Mouse (Mus musculus) embryonic facial prominence, embryonic 12.5 days (tissue): ENCODE measurements around the gene Rpa2. TPM values are rescaled to one million over a fixed set of nuclear protein-coding genes. Genes with fewer than 3 reads are reported as not detected.
A peak's percentile ranks its signal among the peaks of the same experiment; 100 is the strongest.
"Not testable (repeated sequence)": the region's sequence is repeated elsewhere in the genome, so short reads cannot be mapped to it uniquely, and the experiment has no call there.

ENCODE experiments used
- ATAC-seq: fragments of 200-750 bp; cut with Nextera tagmentation; 2 replicates; pipeline ENCODE4 v1.8.0; 2017; ENCODE audit not compliant: insufficient number of reproducible peaks, insufficient read depth, low FRiP score, low TSS enrichment
- H3K27ac ChIP-seq: fragments of 300-500 bp; sonication (generic); 2 replicates; pipeline ENCODE4 v1.5.1; 2016; ENCODE audit warnings: mild to moderate bottlenecking
- H3K27me3 ChIP-seq: fragments of 300-500 bp; sonication (generic); 2 replicates; pipeline ENCODE4 v1.6.1; 2016; ENCODE audit warnings: mild to moderate bottlenecking, moderate library complexity
- H3K36me3 ChIP-seq: fragments of 300-500 bp; sonication (generic); 2 replicates; pipeline ENCODE4 v1.6.1; 2016; ENCODE audit warnings: mild to moderate bottlenecking
- H3K4me1 ChIP-seq: fragments of 300-500 bp; sonication (generic); 2 replicates; pipeline ENCODE4 v1.6.1; 2016
- H3K4me2 ChIP-seq: fragments of 300-500 bp; sonication (generic); replicated peaks from 2 replicates; pipeline ENCODE4 v1.6.1; 2016; ENCODE audit warnings: mild to moderate bottlenecking, moderate library complexity
- H3K4me3 ChIP-seq: fragments of 300-500 bp; sonication (generic); 2 replicates; pipeline ENCODE4 v1.5.1; 2016; ENCODE audit warnings: mild to moderate bottlenecking
- H3K9ac ChIP-seq: fragments of 300-500 bp; sonication (generic); 2 replicates; pipeline ENCODE4 v1.6.1; 2016; ENCODE audit warnings: mild to moderate bottlenecking, moderate library complexity
- H3K9me3 ChIP-seq: fragments of 300-500 bp; sonication (generic); 2 replicates; pipeline ENCODE4 v1.6.1; 2016; ENCODE audit warnings: mild to moderate bottlenecking, moderate library complexity
- WGBS: fragments of 180-500 bp; shearing (Covaris S2); methylation state at CpG from one replicate; pipeline ENCODE4 v1.1.7; 2016; 5-methylcytosine and 5-hydroxymethylcytosine counted together
- polyA plus RNA-seq: library from polyadenylated mRNA; unstranded; fragments of >200 nt; fragmentation: Nextera tagmentation; extraction: Ambion mirVana; gene quantifications from 2 replicates; pipeline ENCODE4 v1.2.1, GENCODE M21; 2016

The Rpa2 gene
- polyA plus RNA-seq, 1 experiment from 2014 or later: 133 TPM

- H3K9me3 ChIP-seq: no peaks in the 10 kb centered on the region
- no peaks in the 10 kb centered on the region for H3K4me1 ChIP-seq
- no peak overlapping the region for H3K4me3 ChIP-seq
- peaks cover 94% of the 10 kb centered on the region for H3K36me3 ChIP-seq
- H3K27me3 ChIP-seq: no peaks in the 10 kb centered on the region
- H3K4me2 ChIP-seq: no peak overlapping the region
- no peak overlapping the region for H3K27ac ChIP-seq
- H3K9ac ChIP-seq: no peak overlapping the region
- no peak for ATAC-seq
- WGBS: 81% methylated on average over 3 of the region's 3 CpGs
Observed at GRCm38 (mm10) chr4:132774905-132775304, 6.8 kb downstream of the Rpa2 start.

GRCm38 (mm10) chr4:132776764-132777163 is 8.6 kb downstream of the Rpa2 start:
- Histone ChIP-seq H3K27ac (no peak overlapping the region), H3K4me1 (no peaks in the 10 kb centered on the region), H3K9me3 (no peaks in the 10 kb centered on the region), H3K9ac (no peak overlapping the region), H3K4me3 (no peak overlapping the region), H3K36me3 (peaks cover 83% of the 10 kb centered on the region), H3K4me2 (no peak overlapping the region), H3K27me3 (no peaks in the 10 kb centered on the region)
- ATAC-seq: no peak
- WGBS: 87% methylated on average over 5 of the region's 5 CpGs

GRCm38 (mm10) chr4:132778562-132779201 is 10.6 kb downstream of the Rpa2 start:
- no peaks in the 10 kb centered on the region for H3K9me3 ChIP-seq
- ATAC-seq: no peak
- H3K4me3 ChIP-seq: no peak overlapping the region
- no peak overlapping the region for H3K9ac ChIP-seq
- no peak overlapping the region for H3K4me2 ChIP-seq
- H3K27ac ChIP-seq: no peak overlapping the region
- 91% methylated on average over 6 of the region's 6 CpGs for WGBS
- no peaks in the 10 kb centered on the region for H3K4me1 ChIP-seq
- no peaks in the 10 kb centered on the region for H3K27me3 ChIP-seq
- H3K36me3 ChIP-seq: peaks cover 64% of the 10 kb centered on the region

- no peaks in the 10 kb centered on the region for H3K4me1 ChIP-seq
- H3K27ac ChIP-seq: no peak overlapping the region
- H3K4me3 ChIP-seq: no peak overlapping the region
- ATAC-seq: no peak
- whole genome bisulfite sequencing: 86% methylated on average over 4 of the region's 4 CpGs
- H3K9me3 ChIP-seq: no peaks in the 10 kb centered on the region
- H3K36me3 ChIP-seq: peaks cover 50% of the 10 kb centered on the region
- no peak overlapping the region for H3K9ac ChIP-seq
- H3K4me2 ChIP-seq: no peak overlapping the region
- no peaks in the 10 kb centered on the region for H3K27me3 ChIP-seq
Observed at GRCm38 (mm10) chr4:132780288-132780687, 12.2 kb downstream of the Rpa2 start.

- Histone ChIP-seq H3K36me3 (peaks cover 15% of the 10 kb centered on the region), H3K4me1 (no peaks in the 10 kb centered on the region), H3K9me3 (no peaks in the 10 kb centered on the region), H3K27ac (no peak overlapping the region), H3K4me2 (no peak overlapping the region), H3K9ac (no peak overlapping the region), H3K4me3 (no peak overlapping the region), H3K27me3 (no peaks in the 10 kb centered on the region)
- no peak for ATAC-seq
- WGBS: 86% methylated on average over 2 of the region's 2 CpGs
Observed at GRCm38 (mm10) chr4:132783732-132784131, 15.6 kb downstream of the Rpa2 start.

- no peak overlapping the region for H3K4me3 ChIP-seq
- WGBS: 84% methylated on average over 13 of the region's 13 CpGs
- H3K27me3 ChIP-seq: no peaks in the 10 kb centered on the region
- no peak overlapping the region for H3K27ac ChIP-seq
- no peaks in the 10 kb centered on the region for H3K4me1 ChIP-seq
- no peaks in the 10 kb centered on the region for H3K9me3 ChIP-seq
- H3K4me2 ChIP-seq: no peak overlapping the region
- ATAC-seq: no peak
- H3K36me3 ChIP-seq: 0 out of 2 replicates have a peak, but pooled peaks cover 3% of the 10 kb centered on the region
- H3K9ac ChIP-seq: no peak overlapping the region
Observed at GRCm38 (mm10) chr4:132785228-132785627, 17.1 kb downstream of the Rpa2 start.

GRCm38 (mm10) chr4:132789731-132790130 is 21.6 kb downstream of the Rpa2 start:
- peaks cover under 1% of the 10 kb centered on the region; the same call in 1 of the 2 replicates for H3K27me3 ChIP-seq
- no peaks in the 10 kb centered on the region for H3K4me1 ChIP-seq
- no peak overlapping the region for H3K9ac ChIP-seq
- no peaks in the 10 kb centered on the region for H3K9me3 ChIP-seq
- no peak overlapping the region for H3K27ac ChIP-seq
- ATAC-seq: no peak
- 88% methylated on average over 8 of the region's 8 CpGs for WGBS
- H3K4me3 ChIP-seq: no peak overlapping the region
- no peak overlapping the region for H3K4me2 ChIP-seq
- H3K36me3 ChIP-seq: no peaks in the 10 kb centered on the region

- not testable (repeated sequence) for H3K36me3 ChIP-seq, H3K4me3 ChIP-seq, H3K4me2 ChIP-seq, ATAC-seq, H3K27ac ChIP-seq, H3K4me1 ChIP-seq, H3K9me3 ChIP-seq, H3K9ac ChIP-seq
- H3K27me3 ChIP-seq: peaks cover 15% of the 10 kb centered on the region
- WGBS: 82% methylated on average over 7 of the region's 9 CpGs
Observed at GRCm38 (mm10) chr4:132793322-132794004, 25.3 kb downstream of the Rpa2 start.

- Histone ChIP-seq H3K27me3 (peaks cover 15% of the 10 kb centered on the region), H3K36me3 (no peaks in the 10 kb centered on the region), H3K27ac (no peak overlapping the region), H3K4me1 (no peaks in the 10 kb centered on the region), H3K9ac (no peak overlapping the region), H3K9me3 (no peaks in the 10 kb centered on the region), H3K4me2 (no peak overlapping the region), H3K4me3 (no peak overlapping the region)
- 68% methylated on average over 9 of the region's 9 CpGs for WGBS
- ATAC-seq: no peak
Observed at GRCm38 (mm10) chr4:132794028-132794427, 25.9 kb downstream of the Rpa2 start.

GRCm38 (mm10) chr4:132794760-132795159 is 26.6 kb downstream of the Rpa2 start:
- H3K27ac ChIP-seq: no peak overlapping the region
- H3K36me3 ChIP-seq: no peaks in the 10 kb centered on the region
- no peak for ATAC-seq
- H3K4me1 ChIP-seq: no peaks in the 10 kb centered on the region
- H3K27me3 ChIP-seq: peaks cover 15% of the 10 kb centered on the region
- no peak overlapping the region for H3K9ac ChIP-seq
- no peaks in the 10 kb centered on the region for H3K9me3 ChIP-seq
- no peak overlapping the region for H3K4me2 ChIP-seq
- 69% methylated on average over 8 of the region's 8 CpGs for WGBS
- no peak overlapping the region for H3K4me3 ChIP-seq

- Histone ChIP-seq H3K4me1 (no peaks in the 10 kb centered on the region), H3K4me3 (no peak overlapping the region), H3K27ac (no peak overlapping the region), H3K4me2 (no peak overlapping the region), H3K36me3 (no peaks in the 10 kb centered on the region), H3K9ac (no peak overlapping the region), H3K27me3 (peaks cover 15% of the 10 kb centered on the region), H3K9me3 (no peaks in the 10 kb centered on the region)
- no peak for ATAC-seq
- 63% methylated on average over 7 of the region's 7 CpGs for WGBS
Observed at GRCm38 (mm10) chr4:132795171-132795570, 27.0 kb downstream of the Rpa2 start.

- no peaks in the 10 kb centered on the region for H3K36me3 ChIP-seq
- H3K27ac ChIP-seq: no peak within 1 kb of the TSS
- peak within 1 kb of the TSS; percentile 51 for H3K4me2 ChIP-seq
- no peak for ATAC-seq
- WGBS: 3% methylated on average over 21 of the region's 21 CpGs
- peaks cover 15% of the 10 kb centered on the region for H3K27me3 ChIP-seq
- H3K4me1 ChIP-seq: no peaks in the 10 kb centered on the region
- H3K9me3 ChIP-seq: no peaks in the 10 kb centered on the region
- H3K4me3 ChIP-seq: peak within 1 kb of the TSS; percentile 34
- no peak within 1 kb of the TSS; the same call in 1 of the 2 replicates for H3K9ac ChIP-seq
Observed at GRCm38 (mm10) chr4:132796196-132796886, 28.2 kb downstream of the Rpa2 start, which contains the start of gene Themis2. Themis2 (minus strand) TSS chr4:132796387.
